Mouse (Mus musculus) olfactory bulb, adult 2 months (tissue): ENCODE measurements at regions not wholly inside any gene's neighbourhood (a gene's known extent, or its start where the extent isn't known, plus 50 kb on each side); places are given as distances from the start of the nearest gene placed in this dataset.
"Not testable (repeated sequence)": the region's sequence is repeated elsewhere in the genome, so short reads cannot be mapped to it uniquely, and the experiment has no call there.

Experiments used
- H3K27ac ChIP-seq: fragments of 200-500 bp; 2 replicates; pipeline ENCODE4 v1.5.1; 2012; ENCODE audit warnings: low read depth, low read length; ENCODE audit not compliant: insufficient read depth
- H3K4me1 ChIP-seq: fragments of 200-500 bp; 2 replicates; pipeline ENCODE4 v1.6.1; 2012; ENCODE audit warnings: low read length; ENCODE audit not compliant: control insufficient read depth, insufficient read depth
- H3K4me3 ChIP-seq: fragments of 200-500 bp; 2 replicates; pipeline ENCODE4 v1.5.1; 2012; ENCODE audit warnings: mild to moderate bottlenecking, low read depth, low read length, moderate library complexity; ENCODE audit not compliant: insufficient read depth
- CTCF ChIP-seq: fragments of 200-500 bp; IDR thresholded peaks from 2 replicates; pipeline ENCODE4 v1.5.1; 2012; ENCODE audit warnings: low read depth, mild to moderate bottlenecking, low read length, moderate library complexity; ENCODE audit not compliant: insufficient read depth
- POLR2A ChIP-seq: fragments of 200-500 bp; IDR thresholded peaks from 2 replicates; pipeline ENCODE4 v1.6.1; 2012; ENCODE audit warnings: mild to moderate bottlenecking, low read depth, low read length, moderate library complexity; ENCODE audit not compliant: insufficient read depth
- WGBS: fragments of 180-500 bp; shearing (Covaris S2); methylation state at CpG from one replicate; pipeline ENCODE4 v1.1.7; 2018; 5-methylcytosine and 5-hydroxymethylcytosine counted together

- 72% methylated on average over 6 of the region's 6 CpGs for WGBS
- TF ChIP-seq CTCF: no peak
- H3K4me1 ChIP-seq: no peaks in the 10 kb centered on the region
- 0 out of 2 replicates have a peak overlapping the region, but pooled peaks have one; percentile 5 for H3K27ac ChIP-seq
- H3K4me3 ChIP-seq: no peak overlapping the region
Measured at GRCm38 (mm10) chr1:194482001-194482716, 135.9 kb upstream of the Plxna2 start.

- H3K27ac ChIP-seq, H3K4me1 ChIP-seq, H3K4me3 ChIP-seq: not testable (repeated sequence)
- 84% methylated on average over 2 of the region's 2 CpGs for WGBS
Measured at GRCm38 (mm10) chr1:194471281-194471680, 146.7 kb upstream of the Plxna2 start.

DNA sequence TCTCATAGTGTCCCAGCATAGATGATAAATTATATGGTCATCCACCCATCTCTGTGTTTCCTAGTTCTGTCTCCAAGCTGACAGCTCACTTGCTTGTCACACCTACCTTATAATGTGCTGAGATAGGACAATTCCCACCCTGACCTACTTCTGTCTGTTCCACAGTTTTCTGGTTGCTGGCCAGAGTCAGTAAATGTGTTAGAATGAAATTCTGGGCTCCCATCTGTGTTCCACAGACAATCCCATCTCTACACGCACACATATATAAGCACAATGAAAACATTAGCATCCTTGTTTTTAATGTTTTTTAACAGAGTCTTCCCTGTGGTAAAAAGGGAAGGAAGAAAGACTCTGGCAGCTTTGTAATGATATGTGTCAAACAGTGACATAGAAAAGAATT, 165.5 kb upstream of the Plxna2 start:
- no peak overlapping the region for H3K4me3 ChIP-seq
- TF ChIP-seq POLR2A (no peak), CTCF (no peak)
- WGBS: 89% methylated on average over 1 of the region's 1 CpGs
- no peak overlapping the region for H3K27ac ChIP-seq
- no peaks in the 10 kb centered on the region for H3K4me1 ChIP-seq

GRCm38 (mm10) chr1:194443681-194444080, 174.3 kb upstream of the Plxna2 start:
- WGBS: 100% methylated on average over 1 of the region's 1 CpGs
- Histone ChIP-seq H3K4me1 (no peaks in the 10 kb centered on the region), H3K27ac (no peak overlapping the region), H3K4me3 (no peak overlapping the region)
- TF ChIP-seq POLR2A (no peak), CTCF (no peak)

- 84% methylated on average over 5 of the region's 5 CpGs for WGBS
- no peak for TF ChIP-seq CTCF
- no peak for TF ChIP-seq POLR2A
- H3K4me1 ChIP-seq: no peaks in the 10 kb centered on the region
- H3K27ac ChIP-seq: no peak overlapping the region
- no peak overlapping the region for H3K4me3 ChIP-seq
Measured at GRCm38 (mm10) chr1:194437301-194437700, 180.7 kb upstream of the Plxna2 start.

GRCm38 (mm10) chr1:194435060-194435459, 183.0 kb upstream of the Plxna2 start:
- Histone ChIP-seq H3K27ac (no peak overlapping the region), H3K4me1 (no peaks in the 10 kb centered on the region), H3K4me3 (no peak overlapping the region)
- TF ChIP-seq CTCF (no peak), POLR2A (no peak)
- WGBS: 79% methylated on average over 3 of the region's 3 CpGs

DNA sequence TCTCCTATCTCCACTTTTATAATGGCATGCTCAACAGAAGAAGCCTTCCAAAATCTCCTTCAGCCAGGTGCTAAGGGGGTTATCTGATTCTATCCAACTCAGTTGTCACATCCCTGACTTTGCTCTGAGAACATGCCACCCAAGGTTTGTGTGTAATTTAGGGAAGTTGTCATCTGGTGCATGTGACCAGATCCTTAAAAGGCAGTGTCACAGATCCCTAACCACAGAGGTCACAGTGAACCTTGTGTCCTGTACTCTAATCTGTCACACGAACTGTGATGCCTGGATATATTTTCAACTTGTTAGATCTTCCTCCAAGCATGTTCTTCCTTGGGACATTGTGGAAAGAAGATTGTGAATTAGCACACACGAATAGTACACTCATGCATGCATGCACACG, 189.4 kb upstream of the Plxna2 start:
- Histone ChIP-seq H3K4me1 (no peaks in the 10 kb centered on the region), H3K27ac (no peak overlapping the region), H3K4me3 (no peak overlapping the region)
- WGBS: 96% methylated on average over 3 of the region's 3 CpGs
- TF ChIP-seq POLR2A (no peak), CTCF (no peak)

DNA sequence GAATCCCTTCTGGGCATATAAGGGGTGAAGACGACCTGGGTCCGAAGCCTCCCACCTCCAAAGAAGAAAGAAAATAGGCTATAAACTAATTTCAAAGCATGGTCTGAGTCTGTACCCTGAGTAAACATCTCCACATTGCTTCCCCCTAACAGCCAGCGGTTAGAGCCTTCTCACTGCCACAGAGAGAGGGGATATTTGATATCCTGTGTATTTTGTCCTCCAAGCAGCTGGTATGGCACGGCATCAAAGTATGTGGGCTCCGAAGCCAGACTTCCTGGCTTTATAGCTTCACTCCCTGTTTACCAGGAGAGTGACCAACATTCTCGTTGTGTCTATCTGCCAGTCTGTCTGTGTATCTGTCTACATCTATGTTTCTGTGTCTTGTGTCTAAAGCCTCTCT, 191.7 kb upstream of the Plxna2 start:
- Histone ChIP-seq H3K27ac (no peak overlapping the region), H3K4me1 (no peaks in the 10 kb centered on the region), H3K4me3 (no peak overlapping the region)
- TF ChIP-seq CTCF: no peak
- TF ChIP-seq POLR2A: no peak
- WGBS: 83% methylated on average over 6 of the region's 6 CpGs

DNA sequence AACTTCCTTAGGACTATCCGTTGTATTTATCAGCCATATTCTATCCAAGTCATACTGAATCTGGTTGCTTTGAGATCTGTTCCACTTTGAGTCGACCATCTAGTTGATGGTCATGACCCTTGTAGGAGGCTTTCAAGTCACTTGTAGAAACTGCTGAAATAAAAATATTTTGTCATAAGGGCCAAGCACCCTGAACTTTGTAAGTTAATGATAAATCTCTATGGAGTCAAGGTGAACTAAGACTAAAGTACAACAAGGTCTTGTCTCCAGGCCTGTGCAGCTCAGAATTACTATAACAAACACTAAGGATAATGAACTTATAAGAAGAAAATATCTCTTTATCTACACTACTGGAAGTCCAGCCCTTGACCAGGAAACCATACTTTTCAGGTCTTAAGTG, 193.8 kb upstream of the Plxna2 start:
- TF ChIP-seq POLR2A (no peak), CTCF (no peak)
- Histone ChIP-seq H3K4me1 (no peaks in the 10 kb centered on the region), H3K4me3 (no peak overlapping the region), H3K27ac (no peak overlapping the region)
- WGBS: 93% methylated on average over 2 of the region's 2 CpGs

DNA sequence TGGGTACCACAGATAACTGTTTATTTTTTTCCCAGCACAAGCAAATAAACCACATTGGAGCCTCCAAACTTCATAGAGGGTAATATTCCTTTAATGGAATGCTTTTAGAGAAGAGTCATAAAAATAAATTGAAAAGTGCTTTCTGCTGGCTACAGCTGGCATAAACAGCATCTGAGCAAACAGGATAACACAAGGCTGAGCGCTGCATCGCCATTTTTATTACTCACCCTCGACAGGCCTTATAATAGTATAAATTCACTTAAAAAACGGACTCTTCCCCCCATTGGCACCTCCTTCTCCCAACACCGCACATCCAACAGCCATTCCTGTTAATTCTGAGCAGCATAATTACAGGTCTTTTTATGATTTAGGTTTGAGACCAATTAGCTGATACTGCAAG, 205.8 kb upstream of the Plxna2 start:
- no peak for TF ChIP-seq CTCF
- TF ChIP-seq POLR2A: no peak
- Histone ChIP-seq H3K4me1 (peaks cover 2% of the 10 kb centered on the region; the same call in 1 of the 2 replicates), H3K27ac (no peak overlapping the region), H3K4me3 (no peak overlapping the region)
- WGBS: 32% methylated on average over 5 of the region's 5 CpGs
